Mouse (Mus musculus) embryonic fibroblast, embryonic 13.5 days (primary cell): ENCODE results near the gene Atp10a.

Source experiments
- CTCF ChIP-seq: IDR thresholded peaks from 2 replicates; pipeline ENCODE4 v1.5.1; 2011; ENCODE audit warnings: mild to moderate bottlenecking, control low read depth, low read length, moderate library complexity, borderline replicate concordance; ENCODE audit not compliant: insufficient read depth
- POLR2A ChIP-seq: IDR thresholded peaks from 2 replicates; pipeline ENCODE4 v1.6.1; 2011; ENCODE audit warnings: low read depth, mild to moderate bottlenecking, control low read depth, low read length, moderate library complexity

- no peak for TF ChIP-seq CTCF
- TF ChIP-seq POLR2A: no peak
Measured at GRCm38 (mm10) chr7:58701311-58701710, 45.3 kb downstream of the Atp10a start.
